ENCODE assay signal across 9 mouse cellular contexts in genomic region chr3:35723586-35724322, GRCm38 (mm10). TPM values are rescaled to one million over a fixed set of nuclear protein-coding genes. Genes with fewer than 3 reads are reported as not detected.
DNase-seq lines count a peak whose midpoint lies in the region; ATAC-seq lines count a peak whose summit lies in the region.
"Had no signal": no experiment of that assay in that cellular context is flagged by ENCODE, and none has a peak within 500 bp of the region (broad histone marks: within the 10 kb centered on the region; RNA-seq: fewer than 3 reads in every experiment).

No protein-coding gene starts in this region.

- H3K4me3 ChIP-seq in forebrain, embryonic 11.5 days (ENCODE audit: low read depth, low read length) = no peak overlapping the region
- H3K4me3 ChIP-seq: megakaryocyte, embryonic 14.5 days had no signal

- H3K4me2 ChIP-seq in forebrain, embryonic 11.5 days (ENCODE audit: low read depth, low read length, severe bottlenecking) = no peak overlapping the region

- DNase-seq in spleen, postnatal 36 days (ENCODE audit: low spot score in 2 of 2) = peak; percentile 14 to 35
- no peak for DNase-seq in spleen, postnatal 14 days (ENCODE audit: low spot score in 2 of 2)
- DNase-seq in cerebellum, adult 9-11 months = peak; percentile 53
- peak; percentile 6 to 9 for DNase-seq in layer of hippocampus, postnatal 25 days (ENCODE audit: extremely low spot score in 1 of 2, low spot score in 1 of 2)
- DNase-seq in thymus, postnatal 4 days = peak; percentile 51
- no peak for DNase-seq in forebrain, embryonic 11.5 days (ENCODE audit: low spot score)
- no peak for DNase-seq in adipocyte (ENCODE audit: low spot score)
- DNase-seq: kidney, adult 18-20 months had no signal

- H3K4me1 ChIP-seq in forebrain, embryonic 11.5 days (replicated peaks; ENCODE audit: control insufficient read depth, insufficient read depth, low read length) = no peaks in the 10 kb centered on the region

- no peak overlapping the region for H3K9ac ChIP-seq in forebrain, embryonic 11.5 days (ENCODE audit: low read length)

- H3K36me3 ChIP-seq in forebrain, embryonic 11.5 days (ENCODE audit: control insufficient read depth, insufficient read depth, low read length) = no peaks in the 10 kb centered on the region

- H3K27me3 ChIP-seq in forebrain, embryonic 11.5 days (ENCODE audit: control insufficient read depth, insufficient read depth, low read length) = no peaks in the 10 kb centered on the region
- H3K27me3 ChIP-seq: megakaryocyte, embryonic 14.5 days had no signal

- no peaks in the 10 kb centered on the region for H3K9me3 ChIP-seq in forebrain, embryonic 11.5 days (ENCODE audit: control insufficient read depth, low read length)
- H3K9me3 ChIP-seq: megakaryocyte, embryonic 14.5 days had no signal

- ATAC-seq in forebrain, embryonic 11.5 days (replicated peaks; ENCODE audit: low FRiP score) = no peak

- 76% methylated on average over 9 of the region's 9 CpGs for WGBS in forebrain, embryonic 11.5 days

- H3K27ac ChIP-seq in forebrain, embryonic 11.5 days (ENCODE audit: low read depth, low read length) = no peak overlapping the region

RNA-seq across cellular contexts. Expression of gene Atp11b, which starts 30.2 kb away (rescaled TPM):
- total RNA-seq in layer of hippocampus, postnatal 25 days (2021) = 10 to 100 TPM; 74.2 to 89.9 TPM
- 29.8 and 30.0 TPM in 2 replicates for polyA plus RNA-seq in forebrain, embryonic 11.5 days (2014; fragmentation: Nextera tagmentation; extraction: Ambion mirVana)

Comparison
In these comparisons a context has a peak if more than half of its experiments do, and no peak if none do; other contexts are left out.
1. DNase-seq: peak in spleen, postnatal 36 days (2 of 2), cerebellum, adult 9-11 months (single experiment), layer of hippocampus, postnatal 25 days (2 of 2) and thymus, postnatal 4 days (single experiment); none in spleen, postnatal 14 days (0 of 2), forebrain, embryonic 11.5 days (single experiment) and adipocyte (single experiment).